Mouse (Mus musculus) gastrocnemius, postnatal 25 days (tissue): ENCODE data around the gene Pnmal2. TPM values are rescaled to one million over a fixed set of nuclear protein-coding genes. Genes with fewer than 3 reads are reported as not detected.

ENCODE experiments used
- DNase-seq: peaks from one replicate; pipeline ENCODE4 v3.0.0; 2022
- long read RNA-seq, 2 experiments: library from polyadenylated mRNA; stranded (forward); transcript quantifications; one replicate each; pipeline ENCODE4 v2.0.0; 2021
- total RNA-seq, 2 experiments: library from RNA; stranded (reverse); gene quantifications; 1 replicate in 1 of 2; 2 replicates in 1 of 2; pipeline ENCODE4 v1.2.3; 2021

Pnmal2 gene
- 1 to 10 TPM; 2.3 to 3.3 TPM for total RNA-seq
- long read RNA-seq, experiment 1, full-length matches to known transcripts: 2 of 2 reads
- long read RNA-seq, experiment 1, partial matches to known transcripts: 0 of 2 reads
- long read RNA-seq, experiment 1, other reads (novel, unspliced or antisense): 0 of 2 reads
- long read RNA-seq, experiment 2, full-length matches to known transcripts: 4 of 4 reads
- long read RNA-seq, experiment 2, partial matches to known transcripts: 0 of 4 reads
- long read RNA-seq, experiment 2, other reads (novel, unspliced or antisense): 0 of 4 reads

GRCm38 (mm10) chr7:16944061-16944807 is at the start of gene Pnmal2:
Gene Pnmal2, plus strand, starts transcription at chr7:16944682.
- peak; percentile 82 for DNase-seq

- DNase-seq: peak; percentile 71
These were observed 49.5 kb upstream of the Pnmal2 start for GRCm38 (mm10) chr7:16895000-16895399.

DNA sequence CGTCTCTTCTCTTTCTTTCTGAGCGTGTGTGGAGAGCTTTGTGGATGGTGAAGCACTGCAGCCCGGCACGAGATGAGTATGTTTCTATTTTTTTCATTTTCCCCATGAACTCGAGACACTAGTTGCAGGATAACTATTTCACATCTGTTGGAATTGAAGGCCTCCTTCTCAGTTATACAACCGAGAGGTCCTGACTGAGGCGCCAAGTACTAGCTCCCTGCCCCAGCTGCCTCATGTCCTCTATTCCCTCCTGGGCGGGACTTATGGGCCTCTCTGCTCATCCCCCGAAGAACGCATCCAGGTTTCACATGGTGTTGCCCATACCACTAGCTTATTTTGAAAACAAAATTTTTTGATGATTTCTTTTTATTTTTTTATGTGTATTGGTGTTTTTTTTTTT is 49.0 kb upstream of the Pnmal2 start:
- DNase-seq: peak; percentile 33

- DNase-seq: no peak
These were observed 44.0 kb upstream of the Pnmal2 start for GRCm38 (mm10) chr7:16900526-16900925.

- no peak for DNase-seq
These were observed 41.0 kb upstream of the Pnmal2 start for GRCm38 (mm10) chr7:16903439-16903955.

DNA sequence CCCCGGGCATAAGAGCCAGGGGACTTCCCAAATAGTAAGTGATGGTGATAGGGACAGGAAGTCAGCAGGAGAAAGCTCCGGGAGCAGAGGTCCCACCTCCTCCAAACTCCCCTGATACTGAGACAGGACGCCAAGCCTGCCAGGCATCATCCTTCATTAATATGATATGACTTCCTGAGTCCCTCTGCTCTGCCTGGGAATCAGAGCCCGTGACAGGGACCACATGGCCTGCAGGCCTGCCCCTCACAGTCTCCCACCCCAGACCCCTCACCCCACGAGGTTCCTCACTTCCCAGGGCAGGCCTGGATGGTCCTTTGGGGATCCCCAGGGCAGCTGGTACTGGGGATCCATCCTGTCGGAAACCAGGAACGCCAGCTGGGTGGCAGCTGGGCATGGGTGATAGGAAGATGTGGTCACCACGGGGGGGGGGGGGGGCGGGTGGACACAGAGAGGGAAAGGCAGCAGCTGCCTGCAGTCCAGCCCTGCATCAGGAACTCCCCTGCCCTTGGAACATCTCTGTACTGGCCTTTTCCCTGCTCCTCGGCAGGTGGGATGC is 40.3 kb upstream of the Pnmal2 start:
- DNase-seq: no peak

DNA sequence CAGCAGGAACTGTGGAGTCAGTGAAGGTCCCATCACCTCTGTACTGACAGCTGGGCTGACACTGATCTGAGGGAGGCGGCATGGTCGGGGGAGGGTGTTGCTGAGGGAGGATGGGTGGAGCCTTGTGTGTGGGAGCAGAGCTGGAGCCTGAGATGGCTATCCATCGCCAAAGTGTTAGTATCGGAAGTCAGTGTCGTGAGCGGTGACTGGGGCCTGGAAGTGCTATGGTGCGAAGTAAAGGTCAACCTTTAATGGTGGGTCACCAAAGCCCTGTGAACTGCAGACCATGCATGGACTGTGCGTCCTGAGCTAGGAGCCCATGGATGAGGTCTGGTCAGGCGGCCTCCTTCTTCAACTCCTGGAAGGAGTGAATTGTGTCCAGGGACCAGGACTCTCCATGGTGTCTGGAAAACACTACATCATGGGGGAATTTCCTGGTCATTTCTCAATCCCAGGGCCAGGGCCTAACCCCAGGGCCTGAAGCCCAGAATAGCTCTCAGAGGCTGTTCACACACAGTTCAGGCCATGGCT is 38.9 kb upstream of the Pnmal2 start:
- DNase-seq: peak; percentile 49

GRCm38 (mm10) chr7:16906281-16906680 is 38.2 kb upstream of the Pnmal2 start, which contains the start of gene Ptgir:
Gene Ptgir, plus strand, starts transcription at chr7:16906490.
- DNase-seq: peak; percentile 83

DNA sequence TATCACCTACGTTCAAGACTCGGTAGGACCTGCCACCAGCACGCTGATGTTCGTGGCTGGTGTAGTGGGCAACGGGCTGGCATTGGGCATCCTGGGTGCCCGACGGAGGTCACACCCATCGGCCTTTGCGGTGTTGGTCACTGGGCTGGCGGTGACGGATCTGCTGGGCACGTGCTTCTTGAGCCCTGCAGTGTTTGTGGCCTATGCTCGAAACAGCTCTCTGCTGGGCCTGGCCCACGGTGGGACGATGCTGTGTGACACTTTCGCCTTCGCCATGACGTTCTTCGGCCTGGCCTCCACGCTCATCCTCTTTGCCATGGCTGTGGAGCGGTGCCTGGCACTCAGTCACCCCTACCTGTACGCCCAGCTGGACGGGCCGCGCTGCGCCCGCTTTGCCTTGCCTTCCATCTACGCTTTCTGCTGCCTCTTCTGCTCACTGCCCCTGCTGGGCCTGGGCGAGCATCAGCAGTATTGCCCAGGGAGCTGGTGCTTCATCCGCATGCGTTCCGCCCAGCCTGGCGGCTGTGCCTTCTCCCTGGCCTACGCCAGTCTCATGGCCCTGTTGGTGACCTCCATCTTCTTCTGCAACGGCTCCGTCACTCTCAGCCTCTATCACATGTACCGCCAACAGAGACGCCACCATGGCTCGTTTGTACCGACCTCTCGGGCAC is 37.5 kb upstream of the Pnmal2 start:
- peak; percentile 9 for DNase-seq

GRCm38 (mm10) chr7:16907842-16908241 is 36.6 kb upstream of the Pnmal2 start:
- DNase-seq: no peak

- DNase-seq: no peak
These were observed 36.1 kb upstream of the Pnmal2 start for GRCm38 (mm10) chr7:16908367-16908766.

DNA sequence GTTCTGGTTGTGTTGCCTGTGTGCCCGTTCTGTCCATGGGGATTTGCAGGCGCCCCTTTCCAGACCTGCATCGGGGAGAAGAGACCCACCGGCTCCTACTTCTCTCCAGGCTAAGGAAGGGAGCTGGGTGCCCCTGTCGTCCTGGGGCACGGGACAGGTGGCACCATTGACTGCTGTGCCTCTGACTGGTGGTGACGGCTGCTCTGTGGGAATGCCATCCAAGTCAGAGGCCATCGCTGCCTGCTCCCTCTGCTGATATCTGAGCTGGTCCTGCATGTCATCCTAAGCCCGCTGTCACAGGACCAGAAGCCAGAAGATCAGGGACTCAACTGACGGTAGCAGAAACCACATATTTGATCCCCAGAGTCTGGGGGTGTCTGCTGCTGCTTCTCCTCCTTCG is 35.6 kb upstream of the Pnmal2 start:
- DNase-seq: no peak

DNA sequence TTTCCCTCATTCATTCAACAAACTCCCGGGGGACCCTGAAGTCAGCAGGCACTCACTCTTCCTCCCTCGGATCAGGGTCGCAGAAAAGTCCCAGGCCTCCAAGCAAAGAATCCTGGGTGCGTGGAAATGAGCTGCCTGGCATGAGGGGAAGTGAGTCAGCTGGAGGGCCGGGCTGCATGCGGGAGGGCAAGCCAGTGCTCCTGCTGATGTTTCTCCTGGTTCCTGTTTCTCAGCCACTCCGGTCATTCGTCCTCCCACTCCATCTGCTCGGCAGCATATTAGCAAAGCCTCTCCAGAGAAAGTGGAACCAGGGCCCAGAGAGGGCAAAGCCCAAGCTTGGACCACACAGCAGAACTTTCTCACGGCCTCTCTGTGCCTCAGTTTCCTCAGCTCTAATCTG is 34.6 kb upstream of the Pnmal2 start:
- peak; percentile 26 for DNase-seq

DNA sequence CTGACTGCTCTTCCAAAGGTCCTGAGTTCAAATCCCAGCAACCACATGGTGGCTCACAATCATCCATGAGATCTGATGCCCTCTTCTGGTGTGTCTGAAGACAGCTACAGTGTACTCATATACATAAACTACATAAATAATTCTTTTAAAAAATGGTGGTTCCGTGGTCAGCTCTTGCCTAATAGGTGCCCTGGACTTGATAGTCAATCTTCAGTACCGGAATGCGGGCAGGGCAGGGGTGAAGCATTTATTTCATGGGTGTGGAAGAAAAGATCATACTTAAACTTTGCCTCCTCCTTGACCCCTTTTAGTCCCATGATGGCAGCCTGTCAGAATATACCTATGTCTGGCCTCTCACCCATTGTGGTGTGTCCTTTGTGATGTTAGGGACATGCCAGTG is 32.6 kb upstream of the Pnmal2 start:
- DNase-seq: no peak

GRCm38 (mm10) chr7:16912360-16912759 is 32.1 kb upstream of the Pnmal2 start:
- DNase-seq: peak; percentile 65

GRCm38 (mm10) chr7:16913806-16914452 is 30.6 kb upstream of the Pnmal2 start:
- DNase-seq: peak; percentile 52

- DNase-seq: no peak
These were observed 29.8 kb upstream of the Pnmal2 start for GRCm38 (mm10) chr7:16914453-16915343.

GRCm38 (mm10) chr7:16915461-16916340 is 28.8 kb upstream of the Pnmal2 start:
- no peak for DNase-seq
